Mouse (Mus musculus): ENCODE results near the gene Bst1.

DNA sequence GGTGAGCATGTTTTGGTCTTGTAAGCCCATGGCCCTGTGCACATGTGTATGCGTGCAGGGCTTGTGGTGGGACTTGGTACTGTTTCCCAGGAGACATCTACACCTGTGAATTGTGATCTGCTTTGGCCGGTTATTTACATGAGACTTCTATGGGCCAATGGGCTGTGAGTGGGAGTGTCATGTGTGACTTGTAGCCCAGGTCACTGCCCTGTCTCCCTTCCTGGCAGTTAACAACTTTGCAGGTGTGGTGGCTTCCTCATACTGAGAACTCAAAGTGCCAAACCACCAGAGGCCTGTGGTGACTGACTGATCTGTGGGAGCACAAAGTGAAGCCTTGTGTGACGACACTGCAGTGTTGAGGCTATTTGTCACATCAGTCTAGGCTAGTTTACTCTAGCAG is 5.9 kb downstream of the Bst1 start:
- no peak for TF ChIP-seq CTCF (IDR thresholded peaks at IDR 0.05; ENCODE audit: control insufficient read depth, insufficient read depth, low read length)
- TF ChIP-seq POLR2A (IDR thresholded peaks at IDR 0.05; ENCODE audit: borderline replicate concordance, control insufficient read depth, low read depth, low read length): no peak
